Mouse (Mus musculus) liver, embryonic 16.5 days (tissue): Measurements from ENCODE around the gene Cib2. TPM values are rescaled to one million over a fixed set of nuclear protein-coding genes. Genes with fewer than 3 reads are reported as not detected.
"Not testable (repeated sequence)": the region's sequence is repeated elsewhere in the genome, so short reads cannot be mapped to it uniquely, and the experiment has no call there.

Source experiments
- ATAC-seq: fragments of 200-750 bp; cut with Nextera tagmentation; 2 replicates; pipeline ENCODE4 v1.8.0; 2017; ENCODE audit warnings: low read depth, mild to moderate bottlenecking, moderate number of reproducible peaks, moderate library complexity
- H3K27ac ChIP-seq: fragments of 300-500 bp; sonication (generic); 2 replicates; pipeline ENCODE4 v1.5.1; 2014; ENCODE audit warnings: mild to moderate bottlenecking, low read length
- H3K27me3 ChIP-seq: fragments of 300-500 bp; sonication (generic); 2 replicates; pipeline ENCODE4 v1.6.1; 2014; ENCODE audit warnings: low read depth, low read length, mixed read lengths; ENCODE audit not compliant: control insufficient read depth, insufficient read depth
- H3K36me3 ChIP-seq: fragments of 300-500 bp; sonication (generic); 2 replicates; pipeline ENCODE4 v1.6.1; 2014; ENCODE audit warnings: mild to moderate bottlenecking; ENCODE audit not compliant: control insufficient read depth, insufficient read depth
- H3K4me1 ChIP-seq: fragments of 300-500 bp; sonication (generic); 2 replicates; pipeline ENCODE4 v1.6.1; 2014; ENCODE audit warnings: low read depth, low read length, mixed read lengths; ENCODE audit not compliant: control insufficient read depth
- H3K4me2 ChIP-seq: fragments of 300-500 bp; sonication (generic); 2 replicates; pipeline ENCODE4 v1.6.1; 2014; ENCODE audit warnings: low read depth, low read length, mixed read lengths
- H3K4me3 ChIP-seq: fragments of 300-500 bp; sonication (generic); 2 replicates; pipeline ENCODE4 v1.5.1; 2014; ENCODE audit warnings: low read depth, mild to moderate bottlenecking, low read length
- H3K9ac ChIP-seq: fragments of 300-500 bp; sonication (generic); 2 replicates; pipeline ENCODE4 v1.6.1; 2014; ENCODE audit warnings: low read depth, low read length
- H3K9me3 ChIP-seq: fragments of 300-500 bp; sonication (generic); replicated peaks from 2 replicates; pipeline ENCODE4 v1.6.1; 2016; ENCODE audit warnings: low read length; ENCODE audit not compliant: control insufficient read depth
- WGBS: fragments of 180-500 bp; shearing (Covaris S2); extraction: QIAGEN DNeasy Blood & Tissue Kit; methylation state at CpG from one replicate; pipeline ENCODE4 v1.1.7; 2014; ENCODE audit not compliant: insufficient replicate concordance; 5-methylcytosine and 5-hydroxymethylcytosine counted together
- polyA plus RNA-seq: library from polyadenylated mRNA; unstranded; fragments of >200 nt; fragmentation: Nextera tagmentation; extraction: Ambion mirVana; gene quantifications from 2 replicates; pipeline ENCODE4 v1.2.1, GENCODE M21; 2015

The Cib2 gene
- polyA plus RNA-seq, result 1.4 and 1.5 TPM in 2 replicates

GRCm38 (mm10) chr9:54559771-54560471 lies at the start of gene Cib2:
Gene Cib2 (minus strand): TSS chr9:54560218.
- peak within 1 kb of the TSS; percentile 57 for H3K9ac ChIP-seq
- H3K27ac ChIP-seq, result no peak within 1 kb of the TSS
- WGBS, result 2% methylated on average over 54 of the region's 54 CpGs
- no peaks in the 10 kb centered on the region for H3K36me3 ChIP-seq
- peak within 1 kb of the TSS; percentile 66 for H3K4me3 ChIP-seq
- H3K9me3 ChIP-seq, result no peaks in the 10 kb centered on the region
- ATAC-seq, result peak; percentile 97
- peaks cover 11% of the 10 kb centered on the region for H3K4me1 ChIP-seq
- peak within 1 kb of the TSS; percentile 90 for H3K4me2 ChIP-seq
- H3K27me3 ChIP-seq, result peaks cover 11% of the 10 kb centered on the region

GRCm38 (mm10) chr9:54604886-54605285 lies 44.9 kb upstream of the Cib2 start:
- Histone ChIP-seq H3K4me3 (no peak overlapping the region), H3K4me1 (no peaks in the 10 kb centered on the region), H3K27me3 (no peaks in the 10 kb centered on the region), H3K9me3 (no peaks in the 10 kb centered on the region), H3K27ac (no peak overlapping the region), H3K4me2 (no peak overlapping the region), H3K36me3 (peaks cover 14% of the 10 kb centered on the region), H3K9ac (no peak overlapping the region)
- no peak for ATAC-seq
- WGBS, result 53% methylated on average over 4 of the region's 4 CpGs

- H3K4me2 ChIP-seq, result no peak overlapping the region
- no peaks in the 10 kb centered on the region for H3K9me3 ChIP-seq
- H3K27ac ChIP-seq, result no peak overlapping the region
- H3K36me3 ChIP-seq, result peaks cover 17% of the 10 kb centered on the region
- no peak for ATAC-seq
- H3K27me3 ChIP-seq, result no peaks in the 10 kb centered on the region
- no peaks in the 10 kb centered on the region for H3K4me1 ChIP-seq
- no peak overlapping the region for H3K4me3 ChIP-seq
- 73% methylated on average over 5 of the region's 5 CpGs for WGBS
- no peak overlapping the region for H3K9ac ChIP-seq
Measured at GRCm38 (mm10) chr9:54604131-54604654, 44.2 kb upstream of the Cib2 start.

GRCm38 (mm10) chr9:54602916-54603315 lies 42.9 kb upstream of the Cib2 start:
- H3K27ac ChIP-seq, result no peak overlapping the region
- no peak for ATAC-seq
- no peaks in the 10 kb centered on the region for H3K27me3 ChIP-seq
- H3K4me1 ChIP-seq, result no peaks in the 10 kb centered on the region
- H3K4me2 ChIP-seq, result no peak overlapping the region
- H3K4me3 ChIP-seq, result no peak overlapping the region
- WGBS, result 79% methylated on average over 7 of the region's 7 CpGs
- H3K9ac ChIP-seq, result no peak overlapping the region
- H3K9me3 ChIP-seq, result no peaks in the 10 kb centered on the region
- peaks cover 23% of the 10 kb centered on the region for H3K36me3 ChIP-seq

GRCm38 (mm10) chr9:54602386-54602785 lies 42.4 kb upstream of the Cib2 start:
- Histone ChIP-seq H3K4me3 (no peak overlapping the region), H3K9me3 (no peaks in the 10 kb centered on the region), H3K4me1 (no peaks in the 10 kb centered on the region), H3K9ac (no peak overlapping the region), H3K36me3 (peaks cover 23% of the 10 kb centered on the region), H3K27me3 (no peaks in the 10 kb centered on the region), H3K27ac (no peak overlapping the region), H3K4me2 (no peak overlapping the region)
- no peak for ATAC-seq
- 85% methylated on average over 2 of the region's 2 CpGs for WGBS

- Histone ChIP-seq H3K36me3 (peaks cover 32% of the 10 kb centered on the region), H3K4me2 (no peak overlapping the region), H3K4me3 (no peak overlapping the region), H3K27me3 (no peaks in the 10 kb centered on the region), H3K9ac (no peak overlapping the region), H3K9me3 (no peaks in the 10 kb centered on the region), H3K27ac (no peak overlapping the region), H3K4me1 (no peaks in the 10 kb centered on the region)
- no peak for ATAC-seq
- WGBS, result 86% methylated on average over 15 of the region's 15 CpGs
Measured at GRCm38 (mm10) chr9:54596752-54597465, 36.9 kb upstream of the Cib2 start.

GRCm38 (mm10) chr9:54593652-54594051 lies 33.6 kb upstream of the Cib2 start:
- WGBS, result 74% methylated on average over 4 of the region's 4 CpGs
- H3K27ac ChIP-seq, H3K4me3 ChIP-seq, H3K9ac ChIP-seq, H3K4me1 ChIP-seq, H3K27me3 ChIP-seq, H3K9me3 ChIP-seq, ATAC-seq, H3K4me2 ChIP-seq: not testable (repeated sequence)
- H3K36me3 ChIP-seq, result peaks cover 27% of the 10 kb centered on the region

- Histone ChIP-seq H3K4me1 (peaks cover 17% of the 10 kb centered on the region), H3K4me2 (peak overlapping the region; percentile 94), H3K9me3 (no peaks in the 10 kb centered on the region), H3K9ac (no peak overlapping the region), H3K27ac (no peak overlapping the region), H3K4me3 (peak overlapping the region; percentile 91; the same call in 1 of the 2 replicates), H3K27me3 (no peaks in the 10 kb centered on the region), H3K36me3 (peaks cover 6% of the 10 kb centered on the region; the same call in 1 of the 2 replicates)
- 69% methylated on average over 4 of the region's 4 CpGs for WGBS
- no peak for ATAC-seq
Measured at GRCm38 (mm10) chr9:54587863-54588262, 27.8 kb upstream of the Cib2 start.
